Mouse (Mus musculus): ENCODE measurements around the gene Kctd12. TPM values are rescaled to one million over a fixed set of nuclear protein-coding genes. Genes with fewer than 3 reads are reported as not detected.

Kctd12 gene
- 11.0 and 13.4 TPM in 2 replicates for polyA plus RNA-seq (2021; fragmentation: Nextera tagmentation)
- long read RNA-seq, experiment 1, full-length matches to known transcripts: 35 of 35 reads
- long read RNA-seq, experiment 1, partial matches to known transcripts: 0 of 35 reads
- long read RNA-seq, experiment 1, other reads (novel, unspliced or antisense): 0 of 35 reads
- long read RNA-seq, experiment 2, full-length matches to known transcripts: 34 of 39 reads
- long read RNA-seq, experiment 2, partial matches to known transcripts: 0 of 39 reads
- long read RNA-seq, experiment 2, other reads (novel, unspliced or antisense): 5 of 39 reads

GRCm38 (mm10) chr14:102982627-102983540 is at the start of gene Kctd12:
Gene Kctd12, minus strand, starts transcription at chr14:102982637.

Small RNAs within 50 kb of the gene (microRNA-seq; reads per million reads assigned to microRNA genes)
- gene Mir5130: 1.9 reads per million

Other genes starting within 250 kb of the Kctd12 start
- not detected in 2 replicates for gene Acod1, start 64.3 kb upstream of the Kctd12 start, polyA plus RNA-seq (2021; fragmentation: Nextera tagmentation)
- 14.4 and 14.7 TPM in 2 replicates for gene Cln5, start 87.6 kb upstream of the Kctd12 start, polyA plus RNA-seq (2021; fragmentation: Nextera tagmentation)
- 10.5 and 11.1 TPM in 2 replicates for gene Fbxl3, start 116.9 kb upstream of the Kctd12 start, polyA plus RNA-seq (2021; fragmentation: Nextera tagmentation)

Measured in layer of hippocampus, adult 6 months (tissue).